Mouse (Mus musculus) Patski (cell line): ENCODE measurements around the gene Gm4869. TPM values are rescaled to one million over a fixed set of nuclear protein-coding genes. Genes with fewer than 3 reads are reported as not detected.

ENCODE experiments used
- ATAC-seq: fragments of 100-300 bp; one replicate; pipeline ENCODE4 v1.8.0; 2021
- CTCF ChIA-PET: fragments of 350-600 bp; sonication (Branson Sonifier 250); formaldehyde crosslinking; loops from one replicate; lab custom pipeline; 2022; ENCODE audit warnings: inconsistent platforms; lab: Charles Lee
- POLR2A ChIA-PET: fragments of 350-600 bp; sonication (Branson Sonifier 250); formaldehyde crosslinking; loops from one replicate; lab custom pipeline; 2022; ENCODE audit warnings: antibody characterized with exemption, inconsistent platforms; lab: Charles Lee
- DNase-seq: peaks from one replicate; pipeline ENCODE4 v3.0.0-alpha.2; 2011; ENCODE audit warnings: low read depth, low spot score
- H3K27me3 ChIP-seq: fragments of 371-371 bp; one replicate; pipeline ENCODE4 v1.5.1; 2021
- CTCF ChIP-seq: fragments of 100-300 bp; IDR thresholded peaks from one replicate; pipeline ENCODE4 v1.5.1; 2021
- in situ Hi-C: fragments of 300-500 bp; cut with MboI; formaldehyde crosslinking; loops from 3 replicates; pipeline ENCODE4 v1.11.1; 2018; ENCODE audit warnings: low pct_unique_long_range_greater_than_20kb, mixed read lengths
- polyA plus RNA-seq: library from polyadenylated mRNA; unstranded; gene quantifications from one replicate; pipeline ENCODE4 v1.2.3, GENCODE M21; 2021

The Gm4869 gene
- not detected for polyA plus RNA-seq

DNA sequence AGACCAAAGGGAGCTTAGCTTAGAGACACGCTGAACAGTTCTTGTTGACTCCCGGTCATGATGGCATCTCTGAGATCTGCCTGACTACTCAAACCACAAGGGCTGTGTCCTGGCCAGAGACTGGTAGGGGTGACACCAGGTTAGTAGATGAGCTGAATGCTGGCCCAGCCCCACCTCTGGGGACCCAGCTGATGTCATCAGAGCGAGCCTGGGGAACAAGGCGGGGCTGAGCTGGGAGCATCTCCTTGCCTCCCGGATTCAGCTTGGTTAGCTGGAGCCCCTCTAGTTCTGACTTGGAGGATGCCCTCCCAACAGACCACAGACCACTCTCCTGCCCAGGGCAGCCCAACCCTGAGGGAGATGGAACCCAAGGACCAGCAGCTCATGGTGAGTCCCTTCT lies at the start of gene Gm4869:
TSS of gene Gm4869 (plus strand) at position 301 of the 400 bp plus-strand sequence.
- in situ Hi-C loops: no loop called here
- DNase-seq: no peak
- H3K27me3 ChIP-seq: no peaks in the 10 kb centered on the region
- POLR2A ChIA-PET: no interaction called here
- CTCF ChIA-PET: interaction anchor here (1.1 to 1.2 kb wide), 2 partner anchors 14 to 91 kb away, joined by 3 read pairs; no protein-coding TSS in a partner anchor
- no peak for TF ChIP-seq CTCF
- no peak for ATAC-seq

- no peaks in the 10 kb centered on the region for H3K27me3 ChIP-seq
- POLR2A ChIA-PET: interaction anchor here (0.6 kb wide), 1 partner anchor 97 kb away, joined by 3 read pairs; no protein-coding TSS in a partner anchor
- peak; percentile 88 for TF ChIP-seq CTCF
- in situ Hi-C loops: loop anchor here (10.0 kb wide), 1 partner anchor 192 kb away; no protein-coding TSS in a partner anchor
- DNase-seq (no peak), ATAC-seq (no peak)
- CTCF ChIA-PET: interaction anchor here (0.7 to 4.3 kb wide), 15 partner anchors 8 to 372 kb away, joined by 3 to 28 read pairs (median 4); partner anchors contain the start of gene Mrm2
Measured at GRCm38 (mm10) chr5:140396166-140396940, 49.1 kb upstream of the Gm4869 start.

GRCm38 (mm10) chr5:140402640-140403270 lies 42.7 kb upstream of the Gm4869 start:
- CTCF ChIA-PET: interaction anchor here (0.6 to 4.8 kb wide), 7 partner anchors 8 to 81 kb away, joined by 3 to 27 read pairs (median 4); partner anchors contain the start of genes Mad1l1 and Nudt1
- TF ChIP-seq CTCF: no peak
- DNase-seq (no peak), ATAC-seq (no peak)
- in situ Hi-C loops: no loop called here
- POLR2A ChIA-PET: no interaction called here
- H3K27me3 ChIP-seq: no peaks in the 10 kb centered on the region

DNA sequence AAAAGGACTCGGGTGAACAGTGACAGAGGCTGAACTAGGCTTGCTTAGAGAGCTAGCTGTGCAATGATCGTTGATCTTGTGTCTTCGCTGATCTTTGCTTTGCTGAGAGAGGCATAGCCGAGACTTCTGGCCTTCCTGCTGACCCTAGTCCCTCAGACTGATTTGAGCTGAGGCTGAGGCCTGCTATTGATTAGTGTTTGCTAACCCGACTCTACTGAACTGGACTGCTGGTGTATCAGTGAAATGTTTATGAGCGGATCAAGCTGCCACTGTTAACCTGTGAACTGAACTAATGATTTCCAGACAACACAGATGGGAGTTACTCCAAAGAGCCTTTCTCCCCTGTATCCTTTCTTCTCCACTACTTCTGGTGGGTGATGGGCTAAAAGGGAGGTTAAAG lies 40.3 kb upstream of the Gm4869 start:
- CTCF ChIA-PET: interaction anchor here (2.4 to 4.8 kb wide), 2 partner anchors 10 to 49 kb away, joined by 5 to 27 read pairs; no protein-coding TSS in a partner anchor
- no peaks in the 10 kb centered on the region for H3K27me3 ChIP-seq
- ATAC-seq (no peak), DNase-seq (no peak)
- no peak for TF ChIP-seq CTCF
- POLR2A ChIA-PET: no interaction called here
- in situ Hi-C loops: no loop called here

DNA sequence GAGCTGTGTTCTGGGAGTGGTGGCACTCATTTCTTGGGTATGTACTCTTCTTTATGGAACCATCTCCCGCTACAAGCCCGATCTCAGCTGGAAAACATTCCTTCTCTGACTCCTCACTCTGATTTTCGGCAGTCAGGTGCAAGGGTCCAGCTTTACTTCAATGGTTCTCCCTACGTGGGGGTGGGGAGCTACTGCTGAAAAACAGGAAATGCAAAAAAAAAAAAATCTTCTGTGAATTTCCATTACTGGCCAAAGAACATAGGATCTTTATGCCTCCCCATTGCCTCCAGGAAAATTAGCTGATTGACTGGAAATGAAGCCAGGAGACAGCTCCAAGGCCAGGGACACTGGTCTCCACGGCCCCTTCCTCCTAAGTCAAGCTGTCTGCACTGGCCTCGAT lies 38.8 kb upstream of the Gm4869 start:
- CTCF ChIA-PET: interaction anchor here (1.1 to 4.8 kb wide), 6 partner anchors 8 to 73 kb away, joined by 3 to 27 read pairs (median 4); no protein-coding TSS in a partner anchor
- no peak for ATAC-seq
- DNase-seq: no peak
- no peaks in the 10 kb centered on the region for H3K27me3 ChIP-seq
- TF ChIP-seq CTCF: no peak
- POLR2A ChIA-PET: interaction anchor here (0.6 kb wide), 1 partner anchor 882 kb away, joined by 3 read pairs; no protein-coding TSS in a partner anchor
- in situ Hi-C loops: no loop called here

DNA sequence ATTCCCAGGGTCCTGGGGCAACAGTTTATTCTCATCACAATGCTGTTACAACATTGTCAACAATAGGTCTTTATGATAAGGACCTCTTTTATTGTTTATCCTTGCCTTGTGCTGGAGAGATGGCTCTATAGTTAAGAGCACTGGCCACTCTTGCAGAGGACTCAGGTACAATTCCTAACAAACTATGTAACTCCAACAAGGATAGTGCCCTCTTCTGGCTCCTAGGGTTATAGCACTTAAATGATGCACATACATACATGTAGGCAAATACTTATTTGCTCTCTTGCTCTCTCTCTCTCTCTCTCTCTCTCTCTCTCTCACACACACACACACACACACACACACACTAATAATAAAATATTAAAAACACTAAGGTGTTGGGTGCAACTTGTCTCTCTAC lies 36.6 kb upstream of the Gm4869 start:
- H3K27me3 ChIP-seq: no peaks in the 10 kb centered on the region
- DNase-seq (no peak), ATAC-seq (no peak)
- ChIA-PET POLR2A (no interaction called here), CTCF (no interaction called here)
- TF ChIP-seq CTCF: peak; percentile 32
- in situ Hi-C loops: no loop called here

DNA sequence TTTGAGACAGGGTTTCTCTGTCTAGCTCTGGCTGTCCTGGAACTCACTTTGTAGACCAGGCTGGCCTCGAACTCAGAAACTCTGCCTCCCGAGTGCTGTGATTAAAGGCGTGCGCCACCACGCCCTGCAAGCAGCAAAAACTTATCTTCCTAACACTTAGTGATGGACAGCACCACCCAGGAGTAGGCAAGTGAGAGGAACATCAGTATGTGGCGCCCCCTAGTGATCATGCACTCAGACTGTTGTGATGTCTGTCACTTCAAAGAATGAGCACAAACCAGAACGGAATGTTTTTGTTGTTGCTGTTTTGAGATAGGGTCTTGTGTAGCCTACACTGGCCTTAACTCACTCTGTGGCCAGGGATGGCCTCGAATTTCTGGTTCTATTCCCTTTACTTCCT lies 34.1 kb upstream of the Gm4869 start:
- no peaks in the 10 kb centered on the region for H3K27me3 ChIP-seq
- ChIA-PET POLR2A (no interaction called here), CTCF (no interaction called here)
- peak; percentile 84 for TF ChIP-seq CTCF
- in situ Hi-C loops: loop anchor here (5.0 kb wide), 1 partner anchor 579 kb away; no protein-coding TSS in a partner anchor
- ATAC-seq (no peak), DNase-seq (no peak)

- ChIA-PET POLR2A (interaction anchor here (0.8 kb wide), 1 partner anchor 122 kb away, joined by 3 read pairs; no protein-coding TSS in a partner anchor), CTCF (interaction anchor here (0.6 to 3.5 kb wide), 6 partner anchors 8 to 125 kb away, joined by 3 to 14 read pairs (median 4); no protein-coding TSS in a partner anchor)
- no peak for DNase-seq
- H3K27me3 ChIP-seq: no peaks in the 10 kb centered on the region
- in situ Hi-C loops: loop anchor here (5.0 kb wide), 1 partner anchor 582 kb away; no protein-coding TSS in a partner anchor
- TF ChIP-seq CTCF: no peak
- ATAC-seq: no peak
Measured at GRCm38 (mm10) chr5:140414647-140415046, 30.8 kb upstream of the Gm4869 start.

DNA sequence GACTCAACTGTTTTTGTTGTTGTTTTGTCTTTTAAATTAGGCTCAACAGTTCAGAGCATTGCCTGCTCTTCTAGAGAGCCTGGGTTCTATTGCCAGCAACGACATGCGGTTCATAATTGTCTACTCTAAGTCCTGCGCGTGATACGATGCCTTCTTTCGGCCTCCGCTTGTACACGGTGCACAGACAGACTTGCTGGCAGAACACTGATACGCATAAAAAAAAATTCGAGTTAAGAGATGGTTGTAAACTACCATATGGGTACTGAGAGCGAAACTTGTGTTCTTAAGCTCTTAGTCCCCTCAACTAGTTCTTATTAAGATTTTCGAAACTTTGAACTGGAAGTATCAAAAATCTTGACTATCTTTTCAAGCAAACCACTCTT lies 27.3 kb upstream of the Gm4869 start:
- H3K27me3 ChIP-seq: no peaks in the 10 kb centered on the region
- ChIA-PET CTCF (interaction anchor here (1.0 to 1.5 kb wide), 2 partner anchors 59 to 82 kb away, joined by 3 to 4 read pairs; no protein-coding TSS in a partner anchor), POLR2A (interaction anchor here (0.6 to 1.5 kb wide), 5 partner anchors 20 to 1244 kb away, joined by 3 to 8 read pairs (median 3); no protein-coding TSS in a partner anchor)
- ATAC-seq: no peak
- no peak for DNase-seq
- no peak for TF ChIP-seq CTCF
- in situ Hi-C loops: no loop called here
